Mouse (Mus musculus) spleen, postnatal 36 days (tissue): ENCODE results near the gene Ankfn1.

Experiments
- DNase-seq, 2 experiments: peaks; one replicate each; pipeline ENCODE4 v3.0.0; 2022; ENCODE audit warnings: low spot score in 2 of 2, mixed read lengths in 1 of 2

Gene Ankfn1

GRCm38 (mm10) chr11:89370373-89370772 is 407.1 kb downstream of the Ankfn1 start:
- no peak for DNase-seq

DNA sequence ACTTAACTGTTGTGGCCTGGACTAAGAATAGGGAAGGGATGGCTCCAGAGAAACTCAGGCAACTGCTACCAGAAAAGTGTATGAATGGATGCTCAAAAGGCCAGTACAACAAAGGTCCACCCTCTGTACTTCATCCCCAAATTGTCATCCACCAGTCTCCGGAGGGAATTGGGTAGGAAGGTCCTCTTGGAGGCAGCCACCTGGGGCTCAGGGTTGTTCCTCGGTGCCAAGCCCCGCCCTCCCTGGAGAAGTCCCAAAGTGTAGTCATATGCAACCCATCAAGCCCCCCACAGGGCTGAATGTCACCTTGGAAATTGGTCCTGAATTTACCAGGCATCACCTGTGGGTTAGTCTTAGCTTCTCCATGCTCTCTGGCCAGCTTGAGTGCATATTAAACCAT is 413.5 kb downstream of the Ankfn1 start:
- DNase-seq: no peak

GRCm38 (mm10) chr11:89360895-89361294 is 416.6 kb downstream of the Ankfn1 start:
- DNase-seq: no peak

DNA sequence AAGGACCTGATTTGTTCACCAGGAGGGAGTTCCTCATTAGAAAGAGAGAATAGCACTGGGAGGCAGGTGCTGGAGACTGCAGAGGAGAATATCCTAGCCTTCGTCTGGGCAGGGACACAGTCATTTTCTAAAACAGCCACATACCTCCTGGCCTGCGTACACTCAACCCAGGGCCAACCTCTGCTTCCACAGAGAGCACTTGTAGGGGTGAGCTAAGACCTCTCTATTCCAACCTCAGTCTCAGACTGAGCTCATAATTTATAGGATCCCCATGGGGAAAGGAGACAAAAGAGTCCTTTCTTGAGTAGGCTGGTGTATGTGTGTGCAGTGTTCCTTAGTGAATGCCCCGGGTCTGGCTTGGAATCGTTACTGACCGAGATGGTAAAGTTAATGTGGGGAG is 418.9 kb downstream of the Ankfn1 start:
- DNase-seq: no peak

- DNase-seq: no peak
Measured at GRCm38 (mm10) chr11:89356479-89356878, 421.0 kb downstream of the Ankfn1 start.

GRCm38 (mm10) chr11:89356018-89356417 is 421.4 kb downstream of the Ankfn1 start:
- DNase-seq: no peak

- DNase-seq: no peak
Measured at GRCm38 (mm10) chr11:89340238-89340637, 437.2 kb downstream of the Ankfn1 start.
